ENCODE assay signal across 19 mouse cellular contexts in the genomic region with DNA sequence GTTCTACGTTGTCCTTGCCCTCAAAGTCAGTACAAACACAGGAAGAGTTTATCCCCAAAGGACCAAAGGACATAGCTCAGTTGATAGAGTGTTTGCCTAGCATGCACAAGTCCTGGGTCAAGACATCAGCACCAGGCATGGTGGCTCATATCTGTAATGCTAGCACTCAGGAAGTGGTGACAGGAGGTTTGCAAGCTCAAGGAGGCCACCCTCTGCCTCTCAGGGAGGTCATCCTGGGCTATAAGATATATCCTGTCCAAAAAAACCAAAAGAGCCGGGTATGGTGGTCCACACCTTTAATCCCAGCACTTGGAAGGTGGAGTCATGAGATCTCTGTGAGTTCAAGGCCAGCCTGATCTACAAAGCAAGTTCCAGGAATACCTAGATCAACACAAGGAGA. TPM values are rescaled to one million over a fixed set of nuclear protein-coding genes. Genes with fewer than 3 reads are reported as not detected.
A peak's percentile ranks its signal among the peaks of the same experiment; 100 is the strongest.
DNase-seq lines count a peak whose midpoint lies in the region; TF ChIP-seq lines count a peak whose summit lies in the region.
"Had no signal": no experiment of that assay in that cellular context is flagged by ENCODE, and none has a peak within 500 bp of the region (broad histone marks: within the 10 kb centered on the region; RNA-seq: fewer than 3 reads in every experiment).

No protein-coding gene starts in this region.

- WGBS in cerebellum, adult 2 months: 68% methylated on average over 2 of the region's 2 CpGs

- DNase-seq in cerebellum, adult 11-12 months: peak; percentile 35
- DNase-seq in cerebellum, adult 2 months: no peak
- peak; percentile 28 for DNase-seq in cerebellum, adult 9-11 months
- DNase-seq in cerebellum, adult 8-10 months: no peak
- DNase-seq in 416B (ENCODE audit: low read depth) (peak; percentile 65), MEL (ENCODE audit: low read depth, low spot score) (peak; percentile 37)
- DNase-seq in heart, adult 8-10 months (ENCODE audit: low spot score): no peak
- DNase-seq: adrenal gland, adult 2 months; adrenal gland, postnatal 10 days; adrenal gland, postnatal 25 days; cerebellum, adult 11 months; cerebellum, postnatal 25 days; embryo, embryonic 11 days had no signal

- no peaks in the 10 kb centered on the region for H3K27me3 ChIP-seq in cerebellum, adult 2 months (ENCODE audit: control insufficient read depth, insufficient read depth, low read length)
- H3K27me3 ChIP-seq in MEL (ENCODE audit: control insufficient read depth in 1 of 2, insufficient read depth in 2 of 2, low read length in 2 of 2): no peaks in the 10 kb centered on the region
- H3K27me3 ChIP-seq: embryonic facial prominence, embryonic 15.5 days had no signal

- H3K79me2 ChIP-seq in MEL (ENCODE audit: control insufficient read depth, insufficient read depth, low read length, poor library complexity): peaks cover 19% of the 10 kb centered on the region

- no peak for TF ChIP-seq EP300 in MEL (IDR thresholded peaks at IDR 0.05; ENCODE audit: low read depth in 1 of 2, low read length in 2 of 2)

- TF ChIP-seq POLR2A in cerebellum, adult 2 months (IDR thresholded peaks at IDR 0.05; ENCODE audit: borderline replicate concordance, insufficient read depth, low read length): no peak
- no peak for TF ChIP-seq POLR2A in MEL (IDR thresholded peaks at IDR 0.05; ENCODE audit: control insufficient read depth in 1 of 2, insufficient read depth in 1 of 2, low read depth in 1 of 2, low read length in 2 of 2, poor library complexity in 1 of 2)

- no peak for TF ChIP-seq CTCF in cerebellum, adult 2 months (IDR thresholded peaks at IDR 0.05; ENCODE audit: borderline replicate concordance, insufficient read depth, low read depth, low read length)
- TF ChIP-seq CTCF in MEL (IDR thresholded peaks at IDR 0.05 in 2 of 3, conservative IDR thresholded peaks at IDR 0.05 in 1 of 3; ENCODE audit: control insufficient read depth in 1 of 3, insufficient read depth in 1 of 3, low read depth in 2 of 3, low read length in 3 of 3, poor library complexity in 1 of 3, severe bottlenecking in 1 of 3): no peak

- no peak overlapping the region for H3K27ac ChIP-seq in cerebellum, adult 2 months (ENCODE audit: insufficient read depth, low read length)
- H3K27ac ChIP-seq in MEL (ENCODE audit: control insufficient read depth, low read depth, low read length): no peak overlapping the region
- H3K27ac ChIP-seq: embryonic facial prominence, embryonic 13.5 days; embryonic facial prominence, embryonic 15.5 days; forebrain, embryonic 10.5 days; forebrain, embryonic 12.5 days had no signal

- no peak for TF ChIP-seq RAD21 in MEL (IDR thresholded peaks at IDR 0.05; ENCODE audit: low read depth, low read length)

- H3K9ac ChIP-seq in MEL (ENCODE audit: control insufficient read depth, low read depth, low read length, poor library complexity, severe bottlenecking): no peak overlapping the region
- H3K9ac ChIP-seq: embryonic facial prominence, embryonic 13.5 days; embryonic facial prominence, embryonic 15.5 days; forebrain, embryonic 12.5 days had no signal

- no peaks in the 10 kb centered on the region for H3K9me3 ChIP-seq in MEL (replicated peaks; ENCODE audit: insufficient read depth, low read length)
- H3K9me3 ChIP-seq: embryonic facial prominence, embryonic 13.5 days; embryonic facial prominence, embryonic 15.5 days; forebrain, embryonic 10.5 days; forebrain, embryonic 12.5 days; G1E had no signal

- peaks cover 3 to 4% of the 10 kb centered on the region in 2 experiments for H3K36me3 ChIP-seq in MEL (ENCODE audit: control insufficient read depth in 1 of 2, insufficient read depth in 2 of 2, low read length in 2 of 2)

- peaks cover 1% of the 10 kb centered on the region for H3K4me1 ChIP-seq in cerebellum, adult 2 months (ENCODE audit: control insufficient read depth, insufficient read depth, low read length)
- H3K4me1 ChIP-seq in MEL (ENCODE audit: control insufficient read depth in 1 of 2, insufficient read depth in 2 of 2, low read length in 2 of 2): peaks cover 8 to 10% of the 10 kb centered on the region in 2 experiments; a peak in 3 of 4 replicates

- no peak overlapping the region for H3K4me3 ChIP-seq in cerebellum, adult 2 months (replicated peaks; ENCODE audit: insufficient read depth, low read depth, low read length)
- no peak overlapping the region for H3K4me3 ChIP-seq in MEL (ENCODE audit: control insufficient read depth in 1 of 2, insufficient read depth in 1 of 2, low read depth in 2 of 2, low read length in 2 of 2)
- H3K4me3 ChIP-seq: embryonic facial prominence, embryonic 13.5 days; embryonic facial prominence, embryonic 15.5 days; erythroblast, embryonic 14.5 days; forebrain, embryonic 10.5 days; forebrain, embryonic 12.5 days had no signal

TF ChIP-seq in MEL, 35 proteins besides CTCF, POLR2A, EP300 and RAD21:
- TF ChIP-seq ZC3H11A (IDR thresholded peaks at IDR 0.05; ENCODE audit: low read depth, low read length): no peak
- no peak for TF ChIP-seq TBP (IDR thresholded peaks at IDR 0.05; ENCODE audit: low read depth, low read length)
- no peak for TF ChIP-seq E2F4 (IDR thresholded peaks at IDR 0.05; ENCODE audit: borderline replicate concordance, low read depth, low read length)
- 0 out of 2 replicates have a peak, but pooled peaks have one; percentile 6 for TF ChIP-seq ETS1 (IDR thresholded peaks at IDR 0.05; ENCODE audit: low read depth, low read length)

RNA-seq across cellular contexts. Expression of a gene that starts 2.9 kb away (rescaled TPM):
- 1,362 and 1,509 TPM in 2 replicates for polyA plus RNA-seq in cerebellum, adult 2 months (2012; rRNA removed)
- 4,892 and 5,142 TPM in 2 replicates for total RNA-seq in MEL (2012; rRNA removed)
- polyA plus RNA-seq in MEL (2012; ENCODE audit: insufficient read depth in 1 of 2, insufficient read length in 2 of 2, low read depth in 1 of 2, low replicate concordance in 2 of 2, missing spikeins in 1 of 2): 1,000 to 10,000 TPM in 1 of 2 experiments, 100 to 1,000 TPM in 1; 851 to 1,236 TPM
- total RNA-seq in heart, adult 8-10 months (2022): 100 to 1,000 TPM; 505 to 715 (median 618) TPM

RNA-seq across cellular contexts. Expression of a gene that starts 9.8 kb away (rescaled TPM):
- polyA plus RNA-seq in cerebellum, adult 2 months (2012; rRNA removed): 81.2 and 92.5 TPM in 2 replicates
- 9.7 and 10.4 TPM in 2 replicates for total RNA-seq in MEL (2012; rRNA removed)
- 1 to 10 TPM in 1 of 2 experiments, not detected in 1; 7.2 TPM for polyA plus RNA-seq in MEL (2012; ENCODE audit: insufficient read depth in 1 of 2, insufficient read length in 2 of 2, low read depth in 1 of 2, low replicate concordance in 2 of 2, missing spikeins in 1 of 2)
- total RNA-seq in heart, adult 8-10 months (2022): 1 to 10 TPM; 3.0 to 4.6 (median 3.4) TPM

Comparison
In these comparisons a context has a peak if more than half of its experiments do, and no peak if none do; other contexts are left out.
1. DNase-seq: peak in cerebellum, adult 11-12 months (single experiment), cerebellum, adult 9-11 months (single experiment), 416B (single experiment) and MEL (single experiment); none in cerebellum, adult 2 months (0 of 2), cerebellum, adult 8-10 months (single experiment) and heart, adult 8-10 months (single experiment).